Mouse (Mus musculus) cortical plate, adult 2 months (tissue): ENCODE measurements around the gene Lamtor4.

Source experiments
- CTCF ChIP-seq: fragments of 200-500 bp; IDR thresholded peaks from 2 replicates; pipeline ENCODE4 v1.5.1; 2011; ENCODE audit warnings: mild to moderate bottlenecking, control low read depth, low read length; ENCODE audit not compliant: insufficient read depth; ENCODE audit errors: extremely low read depth
- POLR2A ChIP-seq: fragments of 200-500 bp; IDR thresholded peaks from 2 replicates; pipeline ENCODE4 v1.6.1; 2011; ENCODE audit warnings: mild to moderate bottlenecking, low read length, control low read depth; ENCODE audit not compliant: insufficient read depth; ENCODE audit errors: extremely low read depth

DNA sequence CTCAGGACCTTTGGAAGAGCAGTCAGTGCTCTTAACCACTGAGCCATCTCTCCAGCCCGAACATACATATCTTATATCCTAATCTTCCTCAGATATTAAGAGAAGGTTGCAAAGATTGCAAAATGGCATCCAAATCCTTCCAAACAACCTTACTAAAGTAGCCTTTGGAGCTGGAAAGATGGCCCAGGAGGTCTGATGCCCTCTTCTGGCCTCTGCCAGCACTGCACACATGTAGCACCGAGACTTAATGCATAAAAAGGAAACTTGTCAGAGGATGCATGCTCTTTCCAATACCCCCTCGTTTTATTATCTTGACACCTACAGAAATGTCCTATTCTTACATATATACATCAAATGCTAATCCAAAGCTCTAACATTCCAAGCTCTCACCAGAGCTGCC is 27.3 kb upstream of the Lamtor4 start:
- TF ChIP-seq CTCF = peak; percentile 22; the same call in 1 of the 2 replicates
- no peak for TF ChIP-seq POLR2A
